Mouse (Mus musculus) frontal cortex, postnatal 14 days (tissue): ENCODE results near the gene Cdipt.
A peak's percentile ranks its signal among the peaks of the same experiment; 100 is the strongest.

ENCODE experiments used
- DNase-seq, 2 experiments: peaks; one replicate each; pipeline ENCODE4 v3.0.0; 2022; ENCODE audit warnings: low spot score in 2 of 2

Cdipt gene

DNA sequence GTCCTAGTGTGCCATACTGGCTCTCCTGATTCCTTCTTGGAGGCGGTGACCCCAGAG, at the start of gene Cdipt:
Gene Cdipt (plus strand): TSS at position 22 of the 57 bp plus-strand sequence.
- no peak for DNase-seq

GRCm38 (mm10) chr7:126926299-126926698, 49.4 kb upstream of the Cdipt start:
- DNase-seq = no peak

- peak; percentile 72 to 84 for DNase-seq
Observed at GRCm38 (mm10) chr7:126928384-126929037, 47.2 kb upstream of the Cdipt start, which contains the start of gene Kctd13. Gene Kctd13, plus strand, starts transcription at chr7:126928879.

GRCm38 (mm10) chr7:126929046-126929445, 46.7 kb upstream of the Cdipt start:
- DNase-seq = no peak

GRCm38 (mm10) chr7:126932652-126933051, 43.1 kb upstream of the Cdipt start:
- no peak for DNase-seq

GRCm38 (mm10) chr7:126941171-126941570, 34.5 kb upstream of the Cdipt start:
- no peak for DNase-seq

GRCm38 (mm10) chr7:126941801-126942200, 33.9 kb upstream of the Cdipt start:
- no peak for DNase-seq

DNA sequence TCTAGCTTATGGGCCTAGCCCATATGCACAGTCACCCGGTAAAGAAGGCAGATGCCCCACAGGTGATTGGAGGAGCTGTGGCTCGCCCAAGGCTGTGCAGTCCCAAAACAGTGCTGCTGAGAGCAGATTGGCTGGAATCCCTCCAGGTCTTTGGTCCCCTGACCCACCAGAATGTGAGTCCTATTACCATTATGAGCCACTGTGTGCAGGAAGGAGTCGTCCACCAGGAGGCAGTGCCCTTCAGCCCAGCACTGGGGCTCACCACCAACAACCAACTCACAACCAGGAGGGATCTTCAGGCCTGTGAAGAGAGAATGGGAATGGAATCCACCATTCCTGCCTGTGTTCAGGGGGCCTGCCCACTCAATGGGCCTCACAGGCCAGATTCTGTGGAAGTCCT, 29.2 kb upstream of the Cdipt start:
- DNase-seq = no peak

DNA sequence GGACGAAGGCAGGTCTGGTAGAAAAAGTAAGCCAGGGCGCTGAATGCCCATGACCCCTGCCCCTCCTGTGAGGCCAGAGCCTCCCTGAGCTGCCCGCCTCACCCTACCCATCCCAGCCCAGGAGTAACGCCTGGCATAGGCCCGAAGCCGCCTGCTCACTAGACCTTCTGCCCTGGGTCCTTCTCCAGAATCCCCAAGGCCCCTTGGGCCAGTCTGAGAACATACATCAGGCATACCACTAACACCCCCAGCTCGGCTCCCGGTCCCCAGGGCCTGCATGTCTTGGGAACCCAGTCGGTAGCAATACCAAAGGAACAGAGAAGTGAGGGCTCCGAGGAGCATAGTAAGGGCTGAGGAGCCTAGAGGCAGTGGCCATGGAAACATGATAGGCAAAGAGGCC, 27.1 kb upstream of the Cdipt start:
- DNase-seq = no peak

DNA sequence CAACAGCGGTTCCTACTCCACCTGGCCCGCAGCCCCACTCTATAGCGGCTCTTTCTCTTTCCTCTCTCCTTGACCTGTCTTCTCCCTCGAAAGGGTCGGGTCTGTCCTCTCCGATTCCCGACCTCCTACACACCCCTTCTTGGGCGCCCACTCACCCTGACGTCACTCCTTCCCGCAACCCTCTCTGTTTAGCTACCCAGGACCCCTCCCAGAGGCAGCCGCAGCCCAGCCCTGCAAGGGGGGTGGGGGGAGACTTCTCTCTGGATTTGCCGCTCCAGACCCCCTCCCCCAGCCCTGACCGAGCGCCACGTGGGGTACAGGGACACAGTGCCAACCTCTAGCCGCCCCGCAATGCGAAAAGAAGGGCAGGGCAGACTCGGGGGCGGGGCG, 26.3 kb upstream of the Cdipt start, which contains the start of gene Asphd1:
Gene Asphd1 (minus strand): TSS at position 180 of the 390 bp plus-strand sequence.
- peak; percentile 62 to 69 for DNase-seq

DNA sequence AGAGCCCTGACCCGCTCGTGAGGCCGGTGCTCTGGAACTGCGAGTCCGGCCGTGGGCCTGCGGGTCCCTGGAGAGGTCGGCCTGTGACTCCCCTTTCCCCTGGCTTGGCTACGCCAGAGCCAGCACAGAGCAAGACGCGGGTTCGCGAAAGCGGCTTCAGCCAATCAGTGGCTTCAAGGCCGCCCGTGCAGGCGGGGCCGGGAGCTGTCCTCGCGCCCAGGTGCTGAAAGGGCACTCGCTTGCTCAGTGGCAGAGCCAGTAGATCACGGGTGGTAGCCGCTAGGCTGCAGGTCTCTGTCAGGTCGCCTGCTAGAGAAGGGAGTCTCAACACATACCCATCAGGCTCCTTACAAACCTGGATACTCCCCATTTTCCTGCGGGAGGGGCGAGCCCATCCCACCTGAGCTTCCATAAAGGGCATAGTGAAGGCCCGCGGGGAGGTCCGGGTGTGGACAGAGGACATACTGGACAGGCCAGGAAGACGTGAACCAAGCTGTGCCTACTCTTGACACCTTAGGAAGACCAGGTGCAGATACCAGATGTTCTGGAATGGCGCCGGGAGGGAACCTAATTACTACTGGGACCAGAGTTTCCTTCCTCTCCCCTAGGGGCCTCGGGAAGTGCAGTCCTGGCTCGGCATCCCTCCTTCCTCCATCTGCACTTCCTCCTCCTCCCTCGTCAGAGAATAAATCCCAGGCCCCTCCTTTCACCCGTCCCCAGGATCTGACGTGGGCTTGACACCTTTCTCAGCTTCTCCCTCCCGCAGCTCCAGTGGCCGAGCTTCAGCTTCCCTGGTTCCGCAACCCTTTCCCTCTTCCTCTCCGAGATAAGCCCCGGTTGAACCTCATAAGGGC, 25.7 kb upstream of the Cdipt start, which contains the start of gene Sez6l2:
Gene Sez6l2 (plus strand): TSS at position 771 of the 854 bp plus-strand sequence.
- DNase-seq = peak; percentile 75 to 77

GRCm38 (mm10) chr7:126950647-126951615, 24.8 kb upstream of the Cdipt start:
- DNase-seq = peak in 1 of 2 experiments; percentile 46

- DNase-seq = no peak
Observed at GRCm38 (mm10) chr7:126951741-126952140, 24.0 kb upstream of the Cdipt start.

GRCm38 (mm10) chr7:126952646-126953045, 23.1 kb upstream of the Cdipt start:
- DNase-seq = no peak

DNA sequence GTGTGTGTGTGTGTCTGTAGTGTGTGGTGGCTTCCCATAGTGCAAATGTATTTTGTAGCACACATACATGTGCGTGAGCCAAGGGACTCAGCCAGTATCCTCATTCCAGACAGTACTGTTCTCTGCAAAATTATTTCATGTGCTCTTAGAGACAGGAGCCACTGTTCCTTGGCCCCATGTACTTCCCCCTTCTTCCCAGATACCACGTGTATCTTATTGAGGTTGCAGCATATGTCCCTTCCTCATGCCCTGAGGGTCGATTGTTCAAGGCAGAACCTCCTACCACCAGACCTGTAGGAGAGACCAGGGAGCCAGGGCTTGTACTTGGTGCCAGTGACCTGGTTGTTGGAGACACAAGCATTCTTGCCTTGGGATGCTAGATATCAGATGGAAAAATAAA, 20.6 kb upstream of the Cdipt start:
- no peak for DNase-seq

DNA sequence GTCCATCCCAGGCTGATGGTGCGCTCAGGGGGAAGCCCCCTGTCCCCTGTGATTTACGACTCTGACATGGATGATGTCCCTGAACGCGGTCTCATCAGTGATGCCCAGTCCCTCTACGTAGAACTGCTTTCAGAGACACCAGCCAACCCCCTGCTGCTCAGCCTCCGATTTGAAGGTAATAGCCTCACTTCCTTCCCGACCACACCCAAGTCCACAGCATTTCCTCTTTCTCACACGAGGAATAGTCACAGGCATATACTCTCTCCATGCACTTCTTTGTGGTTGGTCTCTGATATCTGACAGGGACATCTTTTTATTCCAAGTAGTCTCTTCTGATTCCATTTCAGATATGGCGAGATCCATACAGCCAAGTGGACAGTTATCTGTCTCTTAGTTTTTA, 15.9 kb upstream of the Cdipt start:
- DNase-seq = no peak

DNA sequence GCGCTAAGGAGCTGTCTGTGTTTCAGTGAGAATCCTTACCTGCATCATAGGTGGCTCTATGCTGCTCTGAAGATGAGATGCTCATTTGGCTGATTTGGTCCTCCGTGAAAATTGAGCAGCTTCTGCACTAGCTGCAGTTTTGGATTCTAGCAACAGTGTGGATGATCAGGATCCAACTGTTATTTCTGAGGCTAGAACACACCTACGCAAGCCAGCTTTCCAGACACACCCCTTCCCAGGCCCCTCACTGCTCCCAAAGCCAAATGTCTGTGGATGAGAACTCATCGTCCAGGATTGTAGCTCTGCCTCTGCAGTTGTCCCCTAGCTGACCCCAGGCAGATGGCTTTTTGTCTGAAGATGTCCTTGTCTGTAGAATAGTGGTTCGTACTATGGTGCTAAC, 14.6 kb upstream of the Cdipt start:
- DNase-seq = no peak

DNA sequence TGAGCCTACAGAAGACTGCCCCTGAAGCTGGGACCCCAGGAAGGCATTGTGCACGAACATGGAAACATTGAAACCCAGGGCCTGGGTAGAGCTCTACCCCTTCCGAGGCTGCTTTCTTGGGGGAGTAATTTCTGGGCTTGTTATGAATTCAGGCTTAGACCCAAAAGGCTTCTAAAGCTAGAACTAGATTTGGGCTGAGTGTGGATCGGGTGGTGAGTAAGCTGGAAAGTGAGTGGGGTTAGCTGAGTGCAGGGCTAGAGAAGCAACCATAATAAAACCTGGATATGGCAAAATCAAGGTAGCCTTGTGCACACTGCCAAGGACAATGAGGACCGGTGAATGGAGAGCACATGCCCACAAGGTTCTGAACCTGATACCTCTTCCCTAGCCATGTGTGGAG, 13.7 kb upstream of the Cdipt start:
- DNase-seq = no peak

GRCm38 (mm10) chr7:126963548-126964286, 12.0 kb upstream of the Cdipt start:
- DNase-seq = no peak

DNA sequence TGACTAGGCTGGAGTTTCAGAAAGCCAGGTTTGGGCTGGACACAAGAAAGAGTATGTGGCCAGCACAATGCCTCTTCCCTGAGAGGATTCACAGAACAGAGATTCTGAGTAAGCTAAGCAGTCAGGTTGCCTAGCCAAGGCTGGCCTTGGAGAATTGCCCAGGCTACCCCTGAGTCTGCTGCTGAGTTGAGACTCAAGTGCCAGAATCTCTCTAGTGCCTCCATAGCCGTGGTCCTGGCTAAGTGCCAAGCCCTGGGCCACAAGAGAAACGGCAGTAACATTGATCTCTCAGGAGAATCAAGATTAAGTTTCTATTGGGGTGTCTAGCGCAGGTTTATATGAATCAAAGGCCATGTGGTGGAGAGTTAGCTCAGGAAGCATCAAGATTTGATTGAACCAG, 10.1 kb upstream of the Cdipt start:
- DNase-seq = no peak

DNA sequence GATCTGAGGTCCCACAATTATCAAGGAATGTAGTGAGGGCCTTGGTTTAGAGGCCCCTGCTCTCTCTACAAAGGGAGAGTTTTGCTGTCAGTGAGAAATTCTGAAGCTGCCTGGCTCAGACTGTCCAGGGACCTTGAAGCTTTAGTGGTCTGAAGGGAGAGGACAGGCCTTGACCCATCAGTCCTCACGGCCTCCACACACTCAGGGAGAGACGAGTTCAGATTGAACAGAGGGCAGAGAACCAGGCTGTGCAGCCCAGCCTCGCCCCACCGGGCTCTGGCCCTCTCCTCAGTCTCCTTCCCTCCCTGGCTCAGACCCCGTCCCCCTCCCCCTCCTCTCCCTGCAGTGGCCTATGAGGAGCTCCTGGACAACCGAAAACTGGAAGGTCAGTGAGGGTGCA, 8.4 kb upstream of the Cdipt start:
- no peak for DNase-seq

- no peak for DNase-seq
Observed at GRCm38 (mm10) chr7:126975493-126975892, 221 bp upstream of the Cdipt start.
